Mouse (Mus musculus) ovary, adult 18-20 months (tissue): ENCODE results near the gene Gm4756.
"Not testable (repeated sequence)": the region's sequence is repeated elsewhere in the genome, so short reads cannot be mapped to it uniquely, and the experiment has no call there.

ENCODE experiments used
- DNase-seq: peaks from one replicate; pipeline ENCODE4 v3.0.0; 2022; ENCODE audit warnings: low spot score, mixed read lengths

Gene Gm4756

GRCm38 (mm10) chr12:72654698-72655097 lies 5.2 kb upstream of the Gm4756 start:
- DNase-seq, result no peak

GRCm38 (mm10) chr12:72648921-72649320 lies 540 bp downstream of the Gm4756 start:
- DNase-seq, result no peak

- DNase-seq, result no peak
Observed at GRCm38 (mm10) chr12:72638025-72638424, 11.4 kb downstream of the Gm4756 start.

- DNase-seq, result no peak
Observed at GRCm38 (mm10) chr12:72628751-72629150, 20.7 kb downstream of the Gm4756 start.

GRCm38 (mm10) chr12:72622853-72623496 lies 26.5 kb downstream of the Gm4756 start:
- no peak for DNase-seq

- no peak for DNase-seq
Observed at GRCm38 (mm10) chr12:72621441-72621840, 28.0 kb downstream of the Gm4756 start.

GRCm38 (mm10) chr12:72620856-72621255 lies 28.6 kb downstream of the Gm4756 start:
- DNase-seq, result no peak

- no peak for DNase-seq
Observed at GRCm38 (mm10) chr12:72612053-72612452, 37.4 kb downstream of the Gm4756 start.

GRCm38 (mm10) chr12:72598731-72599130 lies 50.7 kb downstream of the Gm4756 start:
- not testable (repeated sequence) for DNase-seq

- no peak for DNase-seq
Observed at GRCm38 (mm10) chr12:72594001-72594400, 55.5 kb downstream of the Gm4756 start.

GRCm38 (mm10) chr12:72592991-72593390 lies 56.5 kb downstream of the Gm4756 start:
- no peak for DNase-seq

GRCm38 (mm10) chr12:72585339-72585738 lies 64.1 kb downstream of the Gm4756 start:
- no peak for DNase-seq

- no peak for DNase-seq
Observed at GRCm38 (mm10) chr12:72583099-72583498, 66.4 kb downstream of the Gm4756 start.

GRCm38 (mm10) chr12:72582021-72582420 lies 67.4 kb downstream of the Gm4756 start:
- DNase-seq, result no peak

- DNase-seq, result no peak
Observed at GRCm38 (mm10) chr12:72564281-72564795, 85.1 kb downstream of the Gm4756 start.

GRCm38 (mm10) chr12:72554347-72554746 lies 95.1 kb downstream of the Gm4756 start:
- DNase-seq, result no peak

- no peak for DNase-seq
Observed at GRCm38 (mm10) chr12:72538571-72538970, 110.9 kb downstream of the Gm4756 start.

GRCm38 (mm10) chr12:72536021-72536597 lies 113.4 kb downstream of the Gm4756 start, which contains the start of gene Pcnx4:
Pcnx4 (plus strand) TSS chr12:72536383.
- DNase-seq, result peak; percentile 95

- DNase-seq, result no peak
Observed at GRCm38 (mm10) chr12:72535599-72535998, 113.9 kb downstream of the Gm4756 start.

- no peak for DNase-seq
Observed at GRCm38 (mm10) chr12:72533986-72534385, 115.5 kb downstream of the Gm4756 start.

GRCm38 (mm10) chr12:72532303-72532702 lies 117.2 kb downstream of the Gm4756 start:
- DNase-seq, result no peak
